Mouse (Mus musculus) liver, embryonic 13.5 days (tissue): Measurements from ENCODE around the gene Gtf2ird2. TPM values are rescaled to one million over a fixed set of nuclear protein-coding genes. Genes with fewer than 3 reads are reported as not detected.
A peak's percentile ranks its signal among the peaks of the same experiment; 100 is the strongest.

Experiments
- ATAC-seq: fragments of 200-750 bp; cut with Nextera tagmentation; 2 replicates; pipeline ENCODE4 v1.8.0; 2017; ENCODE audit warnings: low read depth, mild to moderate bottlenecking, moderate number of reproducible peaks, moderate library complexity
- DNase-seq: peaks from one replicate; pipeline ENCODE4 v3.0.0; 2022
- H3K27ac ChIP-seq: fragments of 300-500 bp; sonication (generic); 2 replicates; pipeline ENCODE4 v1.5.1; 2015; ENCODE audit warnings: moderate library complexity, mild to moderate bottlenecking, inconsistent platforms
- H3K27me3 ChIP-seq: fragments of 300-500 bp; sonication (generic); 2 replicates; pipeline ENCODE4 v1.6.1; 2015; ENCODE audit warnings: mild to moderate bottlenecking, inconsistent platforms
- H3K36me3 ChIP-seq: fragments of 300-500 bp; sonication (generic); 2 replicates; pipeline ENCODE4 v1.6.1; 2015; ENCODE audit warnings: mild to moderate bottlenecking, inconsistent platforms
- H3K4me1 ChIP-seq: fragments of 300-500 bp; sonication (generic); replicated peaks from 2 replicates; pipeline ENCODE4 v1.6.1; 2015; ENCODE audit warnings: inconsistent platforms
- H3K4me2 ChIP-seq: fragments of 300-500 bp; sonication (generic); 2 replicates; pipeline ENCODE4 v1.6.1; 2015; ENCODE audit warnings: inconsistent platforms, mild to moderate bottlenecking, moderate library complexity
- H3K4me3 ChIP-seq: fragments of 300-500 bp; sonication (generic); replicated peaks from 2 replicates; pipeline ENCODE4 v1.5.1; 2015; ENCODE audit warnings: mild to moderate bottlenecking, inconsistent platforms
- H3K9ac ChIP-seq: fragments of 300-500 bp; sonication (generic); 2 replicates; pipeline ENCODE4 v1.6.1; 2015; ENCODE audit warnings: mild to moderate bottlenecking, inconsistent platforms
- H3K9me3 ChIP-seq: fragments of 300-500 bp; sonication (generic); replicated peaks from 2 replicates; pipeline ENCODE4 v1.6.1; 2016; ENCODE audit warnings: inconsistent platforms
- WGBS: fragments of 180-500 bp; shearing (Covaris S2); methylation state at CpG from one replicate; pipeline ENCODE4 v1.1.7; 2015; ENCODE audit not compliant: insufficient replicate concordance; 5-methylcytosine and 5-hydroxymethylcytosine counted together
- polyA plus RNA-seq: library from polyadenylated mRNA; unstranded; fragments of >200 nt; fragmentation: Nextera tagmentation; extraction: Ambion mirVana; gene quantifications from 2 replicates; pipeline ENCODE4 v1.2.1, GENCODE M21; 2015

Gtf2ird2 gene
- polyA plus RNA-seq, 1 experiment from 2014 or later = 1.5 TPM

DNA sequence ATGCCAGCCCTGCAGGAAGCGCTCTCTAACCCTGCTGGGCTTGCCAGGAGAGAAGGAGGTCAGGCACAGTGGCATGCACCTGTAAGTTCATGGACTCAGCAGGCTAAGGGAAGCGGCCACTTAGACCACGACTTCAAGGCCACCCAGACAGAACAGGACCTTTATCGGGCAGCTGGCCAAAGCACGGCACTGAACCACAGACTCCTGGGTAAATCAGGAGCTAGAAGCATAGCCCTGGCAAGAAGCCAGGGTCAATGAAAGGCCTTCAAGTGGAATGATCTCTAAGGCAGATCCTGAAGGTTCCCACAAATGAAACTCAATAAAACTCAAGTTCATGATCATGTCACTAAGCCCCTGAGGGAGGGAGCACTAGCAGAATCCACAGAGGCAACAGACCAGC lies 19.1 kb upstream of the Gtf2ird2 start:
- peaks cover 80% of the 10 kb centered on the region for H3K36me3 ChIP-seq

DNA sequence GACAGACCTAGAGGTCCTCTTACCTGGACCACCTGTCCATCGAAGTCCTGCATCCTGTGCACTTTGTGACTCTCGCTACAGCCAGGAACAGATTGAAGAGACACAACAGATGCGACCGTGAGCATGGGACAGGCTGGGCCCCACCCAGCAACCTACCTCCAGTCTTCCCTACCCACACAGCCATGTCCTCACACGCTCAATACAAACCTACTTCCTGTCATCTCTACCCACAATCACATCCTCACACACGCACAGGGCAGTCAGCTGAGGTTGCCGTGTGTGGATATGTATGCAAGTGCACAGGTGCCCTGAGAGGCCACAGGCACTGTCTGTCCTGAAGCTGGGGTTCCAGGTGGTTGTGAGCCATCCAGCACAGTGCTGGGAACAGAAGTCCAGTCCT lies 17.2 kb upstream of the Gtf2ird2 start:
- Histone ChIP-seq H3K36me3 (peaks cover 78% of the 10 kb centered on the region), H3K4me2 (no peak overlapping the region), H3K27ac (no peak overlapping the region), H3K4me1 (no peaks in the 10 kb centered on the region), H3K27me3 (no peaks in the 10 kb centered on the region), H3K4me3 (no peak overlapping the region), H3K9me3 (no peaks in the 10 kb centered on the region), H3K9ac (no peak overlapping the region)
- 71% methylated on average over 7 of the region's 7 CpGs for WGBS
- no peak for DNase-seq
- no peak for ATAC-seq

More for the DNA sequence above, 19.1 kb upstream of the Gtf2ird2 start:
- ATAC-seq (no peak), DNase-seq (no peak)
- no peaks in the 10 kb centered on the region for H3K27me3 ChIP-seq
- no peaks in the 10 kb centered on the region for H3K4me1 ChIP-seq
- H3K27ac ChIP-seq = no peak overlapping the region
- no peak overlapping the region for H3K4me2 ChIP-seq
- no peak overlapping the region for H3K4me3 ChIP-seq
- 78% methylated on average over 5 of the region's 5 CpGs for WGBS
- no peaks in the 10 kb centered on the region for H3K9me3 ChIP-seq
- H3K9ac ChIP-seq = no peak overlapping the region

DNA sequence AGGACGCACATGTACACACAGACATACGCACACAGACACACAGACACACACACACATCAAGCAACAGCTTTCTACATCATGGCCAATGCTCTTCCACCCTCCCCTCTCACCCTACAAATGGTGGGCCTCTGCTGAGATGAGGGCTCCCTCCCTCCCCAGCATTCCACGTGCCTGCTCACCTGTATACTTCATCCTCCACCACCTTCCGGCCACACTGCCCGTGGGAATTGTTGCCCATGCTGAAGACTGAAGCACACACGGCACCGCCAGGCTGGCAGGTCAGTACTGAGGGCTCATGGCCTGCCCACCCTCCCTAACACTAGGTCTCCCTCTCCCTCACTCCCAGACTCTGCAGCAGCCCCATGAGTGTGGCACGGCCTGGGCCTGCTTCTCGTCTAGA lies 15.8 kb upstream of the Gtf2ird2 start:
- H3K4me2 ChIP-seq = no peak overlapping the region
- WGBS = 77% methylated on average over 9 of the region's 9 CpGs
- H3K4me3 ChIP-seq = no peak overlapping the region
- DNase-seq (no peak), ATAC-seq (no peak)
- peaks cover 76% of the 10 kb centered on the region for H3K36me3 ChIP-seq
- H3K27ac ChIP-seq = no peak overlapping the region
- H3K9me3 ChIP-seq = no peaks in the 10 kb centered on the region
- no peak overlapping the region for H3K9ac ChIP-seq
- no peaks in the 10 kb centered on the region for H3K4me1 ChIP-seq
- H3K27me3 ChIP-seq = no peaks in the 10 kb centered on the region

DNA sequence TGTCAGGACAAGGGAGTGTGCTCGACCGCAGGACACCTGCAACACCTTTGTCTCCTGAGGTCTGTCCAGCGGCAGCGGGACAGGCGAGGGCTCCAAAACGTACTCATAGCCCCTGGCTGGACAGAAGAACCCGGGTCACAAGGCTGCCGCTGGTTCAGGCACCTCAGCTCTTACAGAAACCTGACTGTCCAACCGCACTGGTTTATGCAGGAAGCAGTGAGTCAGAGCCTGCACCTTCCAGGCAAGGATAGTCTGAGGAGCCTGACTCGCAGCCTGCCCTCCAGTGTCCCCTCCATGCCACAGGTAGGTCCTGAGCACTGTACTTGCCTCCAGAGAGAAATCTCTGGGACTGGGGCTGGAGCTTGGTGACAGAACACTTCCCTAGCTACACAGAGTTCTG lies 14.6 kb upstream of the Gtf2ird2 start:
- no peak overlapping the region for H3K9ac ChIP-seq
- no peak overlapping the region for H3K4me3 ChIP-seq
- WGBS = 89% methylated on average over 10 of the region's 10 CpGs
- H3K27me3 ChIP-seq = no peaks in the 10 kb centered on the region
- H3K4me2 ChIP-seq = no peak overlapping the region
- DNase-seq (no peak), ATAC-seq (no peak)
- H3K27ac ChIP-seq = no peak overlapping the region
- peaks cover 71% of the 10 kb centered on the region for H3K36me3 ChIP-seq
- peaks cover 10% of the 10 kb centered on the region for H3K4me1 ChIP-seq
- no peaks in the 10 kb centered on the region for H3K9me3 ChIP-seq

DNA sequence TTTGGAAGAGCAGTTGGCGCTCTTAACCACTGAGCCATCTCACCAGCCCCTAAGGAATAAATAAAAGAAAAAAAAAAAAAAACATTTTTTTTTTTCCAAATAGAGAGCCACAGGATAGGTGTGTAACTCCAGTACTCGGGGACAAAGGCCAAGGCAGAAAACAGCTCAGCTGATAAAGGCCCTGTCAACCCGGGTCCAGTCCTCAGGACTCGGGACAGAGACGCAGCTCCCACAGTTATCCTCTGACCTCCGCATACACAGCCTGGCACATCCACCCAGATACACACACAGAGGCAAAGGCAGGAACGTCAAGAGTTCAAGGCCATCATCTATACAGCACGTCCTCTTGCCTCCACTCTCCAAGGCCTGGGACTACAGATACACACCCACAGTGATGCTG lies 13.7 kb upstream of the Gtf2ird2 start:
- ATAC-seq (no peak; the same call in 1 of the 2 replicates), DNase-seq (no peak)
- Histone ChIP-seq H3K9me3 (no peaks in the 10 kb centered on the region), H3K4me1 (peaks cover 19% of the 10 kb centered on the region), H3K27me3 (no peaks in the 10 kb centered on the region), H3K9ac (no peak overlapping the region), H3K27ac (no peak overlapping the region), H3K4me2 (no peak overlapping the region), H3K36me3 (peaks cover 63% of the 10 kb centered on the region), H3K4me3 (no peak overlapping the region)
- WGBS = 76% methylated on average over 8 of the region's 8 CpGs

DNA sequence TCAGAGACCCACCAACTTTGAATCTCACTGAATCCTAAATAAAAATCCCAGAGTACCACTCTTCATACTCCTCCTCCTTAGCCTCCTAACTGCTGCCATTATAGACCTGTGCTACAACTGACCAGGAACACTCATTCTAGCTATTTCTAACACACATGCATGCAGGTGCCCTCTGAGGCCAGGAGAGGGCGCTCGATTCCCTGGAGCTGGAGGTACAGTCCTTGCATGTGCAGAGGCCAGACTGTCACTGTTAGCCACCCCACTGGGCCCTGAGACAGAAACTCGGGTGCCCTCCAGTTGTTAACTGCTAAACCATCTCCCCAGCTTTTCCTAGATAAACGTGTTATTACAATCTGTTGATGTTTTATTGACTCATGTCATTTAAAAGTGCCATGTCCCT lies 10.6 kb upstream of the Gtf2ird2 start:
- H3K4me1 ChIP-seq = peaks cover 42% of the 10 kb centered on the region
- H3K4me2 ChIP-seq = no peak overlapping the region
- H3K4me3 ChIP-seq = no peak overlapping the region
- no peaks in the 10 kb centered on the region for H3K27me3 ChIP-seq
- H3K27ac ChIP-seq = no peak overlapping the region
- no peak for ATAC-seq
- H3K36me3 ChIP-seq = peaks cover 42% of the 10 kb centered on the region
- H3K9ac ChIP-seq = no peak overlapping the region
- 23% methylated on average over 4 of the region's 4 CpGs for WGBS
- no peaks in the 10 kb centered on the region for H3K9me3 ChIP-seq
- peak; percentile 32 for DNase-seq

DNA sequence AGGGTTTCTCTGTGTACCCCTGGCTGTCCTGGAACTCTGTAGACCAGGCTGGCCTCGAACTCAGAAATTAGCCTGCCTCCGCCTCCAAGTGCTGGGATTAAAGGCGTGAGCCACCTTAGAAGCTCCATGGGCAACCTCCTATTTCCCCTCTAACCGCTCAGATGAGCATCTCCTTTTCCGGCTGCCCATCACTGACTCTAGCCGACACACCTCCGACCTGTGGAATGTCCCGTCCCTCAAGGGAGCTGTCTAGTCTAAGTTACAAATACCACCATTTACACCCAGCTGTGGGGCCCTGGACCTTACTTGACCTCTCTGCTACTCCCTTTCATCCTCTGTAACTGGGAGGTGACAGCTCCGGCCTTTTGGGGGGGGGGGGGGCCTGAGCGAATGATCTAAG lies 8.1 kb upstream of the Gtf2ird2 start:
- Histone ChIP-seq H3K4me2 (peak overlapping the region; percentile 85), H3K27me3 (no peaks in the 10 kb centered on the region), H3K9ac (peak overlapping the region; percentile 82), H3K27ac (peak overlapping the region; percentile 67), H3K36me3 (peaks cover 24% of the 10 kb centered on the region), H3K9me3 (no peaks in the 10 kb centered on the region), H3K4me3 (peak overlapping the region; percentile 88), H3K4me1 (peaks cover 62% of the 10 kb centered on the region)
- ATAC-seq (peak; percentile 16; the same call in 1 of the 2 replicates), DNase-seq (no peak)
- WGBS = 7% methylated on average over 10 of the region's 10 CpGs

DNA sequence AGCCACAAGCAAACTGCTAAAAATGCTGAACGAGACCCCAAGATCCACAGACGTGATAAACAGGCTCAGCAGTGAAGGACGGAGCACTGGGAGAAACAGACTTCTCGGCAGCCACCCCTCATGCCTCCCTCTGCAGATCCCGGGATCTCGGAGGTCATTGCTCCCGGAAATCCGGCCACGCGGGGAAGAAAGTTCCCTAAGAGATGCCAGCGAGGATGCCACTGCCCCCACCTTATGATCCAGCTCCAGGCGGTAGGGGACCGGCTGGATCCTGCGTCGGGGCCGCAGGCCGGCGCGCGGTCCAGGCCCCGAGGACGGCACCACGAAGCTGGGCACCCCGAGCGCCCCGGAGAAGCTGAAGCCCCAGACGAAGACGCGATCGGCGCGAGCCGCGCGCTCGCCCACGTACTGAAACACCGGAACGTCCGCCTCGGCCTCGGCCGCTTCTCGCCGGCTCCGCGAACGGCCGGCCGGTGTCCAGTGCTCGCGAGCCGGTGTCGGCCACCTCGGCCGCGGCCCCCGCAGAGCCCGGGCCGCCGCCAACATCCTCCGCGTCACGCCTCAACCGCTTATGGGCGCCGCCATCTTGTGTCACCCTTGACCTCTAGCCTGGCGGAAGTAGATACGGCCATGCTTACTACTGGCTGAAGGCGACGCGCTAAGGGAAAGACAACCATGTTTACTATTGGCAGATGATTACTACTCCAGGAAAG lies 7.5 kb upstream of the Gtf2ird2 start, which contains the start of gene Rcc1l:
Gene Rcc1l (minus strand): TSS at position 606 of the 713 bp plus-strand sequence.
- ATAC-seq = peak; percentile 85
- H3K9me3 ChIP-seq = no peaks in the 10 kb centered on the region
- peak within 1 kb of the TSS; percentile 82 for H3K9ac ChIP-seq
- H3K4me3 ChIP-seq = peak within 1 kb of the TSS; percentile 88
- peaks cover 18% of the 10 kb centered on the region for H3K36me3 ChIP-seq
- under 1% methylated on average over 69 of the region's 72 CpGs for WGBS
- H3K4me2 ChIP-seq = peak within 1 kb of the TSS; percentile 85
- peak within 1 kb of the TSS; percentile 67 for H3K27ac ChIP-seq
- DNase-seq = peak; percentile 75
- no peaks in the 10 kb centered on the region for H3K27me3 ChIP-seq
- H3K4me1 ChIP-seq = peaks cover 62% of the 10 kb centered on the region

DNA sequence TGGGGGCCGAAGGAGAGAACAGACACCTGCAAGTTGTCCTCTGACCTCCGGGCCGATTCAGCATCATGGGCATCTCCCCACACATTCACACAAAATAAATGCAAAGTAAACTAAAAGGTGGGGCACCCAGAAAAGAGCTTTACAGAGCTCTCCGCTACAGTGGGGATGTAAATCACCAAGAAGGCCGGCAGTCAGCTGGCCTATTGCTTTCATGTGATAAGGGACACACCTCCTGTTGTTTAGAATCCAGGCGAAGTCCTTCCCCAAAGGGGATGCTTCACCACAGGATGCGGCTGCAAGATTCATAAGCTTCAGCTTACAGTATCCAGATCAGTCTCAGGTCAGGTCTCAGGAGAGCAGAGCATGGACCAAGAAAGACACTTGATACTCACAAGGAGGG lies 5.3 kb upstream of the Gtf2ird2 start:
- Histone ChIP-seq H3K9me3 (no peaks in the 10 kb centered on the region), H3K4me3 (no peak overlapping the region), H3K27ac (no peak overlapping the region), H3K4me1 (peaks cover 75% of the 10 kb centered on the region), H3K4me2 (no peak overlapping the region), H3K9ac (no peak overlapping the region), H3K36me3 (peaks cover 5% of the 10 kb centered on the region; the same call in 1 of the 2 replicates), H3K27me3 (no peaks in the 10 kb centered on the region)
- DNase-seq = no peak
- no peak for ATAC-seq
- 49% methylated on average over 7 of the region's 7 CpGs for WGBS

DNA sequence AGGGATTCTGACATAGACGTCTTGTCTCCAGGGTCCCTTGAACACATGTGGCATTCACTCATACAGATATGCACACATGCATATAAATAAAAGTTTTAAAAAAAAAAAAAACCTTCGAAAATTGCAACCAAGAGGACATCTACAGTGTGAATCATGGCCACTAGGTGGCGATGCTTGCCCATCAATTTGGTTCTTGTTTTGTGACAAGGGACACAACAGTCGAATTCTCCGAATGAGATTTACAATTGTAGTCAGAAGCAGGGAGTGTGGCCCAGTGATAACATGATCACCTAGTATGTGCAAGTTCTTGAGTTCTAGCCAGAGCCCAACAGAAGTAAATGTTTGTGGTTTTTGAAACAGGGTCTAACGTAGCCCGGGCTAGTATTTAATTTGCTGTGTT lies 3.9 kb upstream of the Gtf2ird2 start:
- Histone ChIP-seq H3K4me1 (peaks cover 66% of the 10 kb centered on the region), H3K4me3 (no peak overlapping the region), H3K36me3 (no peaks in the 10 kb centered on the region), H3K4me2 (no peak overlapping the region), H3K27ac (no peak overlapping the region), H3K9ac (no peak overlapping the region), H3K9me3 (no peaks in the 10 kb centered on the region), H3K27me3 (no peaks in the 10 kb centered on the region)
- 10% methylated on average over 7 of the region's 7 CpGs for WGBS
- ATAC-seq (no peak), DNase-seq (peak; percentile 57)

DNA sequence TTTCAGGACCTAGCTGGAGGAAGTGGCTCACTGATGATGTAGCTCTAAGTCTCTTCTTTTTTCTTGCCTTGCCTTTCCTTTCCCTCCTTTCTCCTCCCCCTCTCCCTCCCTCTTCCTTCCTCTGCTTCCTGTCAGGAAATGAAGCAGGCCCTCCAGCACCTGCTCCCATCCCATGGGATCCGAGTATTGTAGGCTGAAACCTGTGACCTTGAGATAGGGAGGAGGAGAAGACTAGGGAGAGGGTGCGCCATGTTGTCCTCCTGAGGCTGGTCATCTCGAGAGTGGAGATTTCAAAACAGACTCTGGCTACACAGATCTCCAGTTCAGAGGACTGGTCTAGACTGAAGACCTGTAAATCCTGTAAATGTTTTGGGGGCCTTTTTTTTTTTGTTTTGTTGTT lies 1.6 kb upstream of the Gtf2ird2 start:
- Histone ChIP-seq H3K27me3 (no peaks in the 10 kb centered on the region), H3K36me3 (no peaks in the 10 kb centered on the region), H3K4me1 (peaks cover 51% of the 10 kb centered on the region), H3K9me3 (no peaks in the 10 kb centered on the region), H3K27ac (peak overlapping the region; percentile 14; the same call in 1 of the 2 replicates), H3K4me3 (no peak overlapping the region), H3K9ac (no peak overlapping the region), H3K4me2 (peak overlapping the region; percentile 95; the same call in 1 of the 2 replicates)
- DNase-seq (no peak), ATAC-seq (no peak)
- 64% methylated on average over 3 of the region's 3 CpGs for WGBS

DNA sequence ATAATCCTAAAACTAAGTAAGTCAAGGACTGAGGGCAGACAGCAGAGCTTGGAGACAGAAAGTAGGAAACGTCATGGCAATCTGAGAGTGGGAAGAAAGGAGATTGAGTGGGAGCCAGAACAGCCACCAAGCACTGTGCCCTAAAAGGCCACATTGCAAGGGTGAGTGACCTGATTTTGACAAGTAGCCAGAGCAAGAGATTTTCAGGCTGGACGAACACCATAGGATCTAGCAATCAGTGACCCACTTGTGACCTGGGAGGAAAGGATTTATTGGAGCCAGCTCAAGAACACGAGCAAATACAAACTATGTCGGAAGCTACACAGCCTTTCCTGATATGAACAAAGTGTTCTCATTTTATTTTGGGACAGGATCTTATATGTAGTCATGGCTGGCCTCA lies 1.1 kb upstream of the Gtf2ird2 start:
- no peak for DNase-seq

More for the DNA sequence above, 1.1 kb upstream of the Gtf2ird2 start:
- peak overlapping the region; percentile 83; the same call in 1 of the 2 replicates for H3K9ac ChIP-seq
- no peaks in the 10 kb centered on the region for H3K27me3 ChIP-seq
- H3K27ac ChIP-seq = peak overlapping the region; percentile 14; the same call in 1 of the 2 replicates
- peak overlapping the region; percentile 95 for H3K4me2 ChIP-seq
- ATAC-seq = no peak
- H3K36me3 ChIP-seq = no peaks in the 10 kb centered on the region
- H3K9me3 ChIP-seq = no peaks in the 10 kb centered on the region
- peaks cover 47% of the 10 kb centered on the region for H3K4me1 ChIP-seq
- 65% methylated on average over 4 of the region's 4 CpGs for WGBS
- H3K4me3 ChIP-seq = peak overlapping the region; percentile 78; the same call in 1 of the 2 replicates
